Mouse (Mus musculus): ENCODE results near the gene Rab7. TPM values are rescaled to one million over a fixed set of nuclear protein-coding genes. Genes with fewer than 3 reads are reported as not detected.

Rab7 gene
- polyA plus RNA-seq, 1 experiment from 2014 or later: 347 TPM

DNA sequence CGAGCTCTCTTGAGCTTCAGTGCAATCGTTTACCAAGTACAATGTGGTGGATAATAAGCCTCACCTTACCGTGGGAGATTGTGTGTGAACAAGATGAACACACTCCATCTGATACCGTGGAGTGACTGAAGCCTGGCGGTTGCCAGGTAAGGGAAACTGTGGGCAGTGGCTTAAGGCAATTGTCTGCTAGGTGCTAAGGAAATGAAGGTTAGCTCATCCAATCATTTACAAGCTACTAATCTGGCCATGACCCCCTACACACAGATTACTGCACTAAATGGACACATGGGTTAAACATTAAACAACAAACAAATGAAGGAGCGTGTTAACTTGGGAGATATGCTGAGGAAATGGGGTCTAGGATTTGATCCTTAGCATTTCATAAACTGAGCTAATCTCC, 3.9 kb upstream of the Rab7 start:
- Histone ChIP-seq H3K27ac (no peak overlapping the region), H3K36me3 (replicated peaks) (no peaks in the 10 kb centered on the region), H3K9ac (no peak overlapping the region), H3K27me3 (replicated peaks) (peaks cover 23% of the 10 kb centered on the region), H3K9me3 (no peaks in the 10 kb centered on the region), H3K4me2 (no peak overlapping the region), H3K4me1 (peaks cover 5% of the 10 kb centered on the region), H3K4me3 (no peak overlapping the region)
- ATAC-seq (replicated peaks): no peak
- 79% methylated on average over 6 of the region's 6 CpGs for WGBS

DNA sequence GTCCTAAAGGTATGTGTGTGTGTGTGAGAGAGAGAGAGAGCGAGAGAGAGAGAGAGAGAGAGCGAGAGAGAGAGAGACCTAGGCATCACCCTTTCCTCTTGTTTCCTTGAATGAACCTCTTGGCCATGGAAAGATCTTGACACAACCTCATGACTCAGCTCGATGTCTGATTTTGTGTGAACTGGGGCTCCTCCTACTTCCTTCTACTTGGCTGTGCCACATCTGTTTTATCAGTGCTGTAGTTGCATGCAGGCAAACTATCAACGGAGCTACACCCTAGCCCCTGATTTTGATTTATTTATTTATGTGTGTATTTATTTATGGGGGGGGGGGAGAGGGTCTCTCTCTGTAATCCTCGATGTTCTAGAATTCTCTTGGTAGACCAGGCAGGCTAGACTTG, 2.8 kb upstream of the Rab7 start:
- H3K4me3 ChIP-seq: no peak overlapping the region
- H3K27ac ChIP-seq: no peak overlapping the region
- no peaks in the 10 kb centered on the region for H3K36me3 ChIP-seq (replicated peaks)
- no peak overlapping the region for H3K4me2 ChIP-seq
- no peak overlapping the region for H3K9ac ChIP-seq
- WGBS: 87% methylated on average over 5 of the region's 5 CpGs
- H3K27me3 ChIP-seq (replicated peaks): peaks cover 23% of the 10 kb centered on the region
- no peaks in the 10 kb centered on the region for H3K9me3 ChIP-seq
- H3K4me1 ChIP-seq: peaks cover 16% of the 10 kb centered on the region
- no peak for ATAC-seq (replicated peaks)

DNA sequence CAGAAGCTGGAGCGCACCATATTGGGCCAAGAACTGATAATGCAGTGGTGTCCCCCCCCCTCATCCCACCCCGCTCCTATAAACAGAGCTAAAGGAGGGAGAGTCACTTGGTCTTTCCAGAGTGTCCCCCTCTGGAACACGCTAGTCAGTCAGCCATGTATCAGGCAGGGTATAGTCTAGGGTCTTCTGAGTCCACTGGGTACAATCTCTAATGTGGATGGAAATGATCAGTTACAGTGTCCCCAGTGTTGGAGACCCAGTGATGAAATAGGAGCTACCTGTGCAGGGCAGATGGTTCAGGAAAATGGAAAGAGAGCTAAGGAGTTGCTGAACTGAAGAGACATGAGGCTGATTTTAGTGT, 316 bp upstream of the Rab7 start:
- ATAC-seq (replicated peaks): no peak
- Histone ChIP-seq H3K4me3 (peak overlapping the region; percentile 93), H3K27ac (peak overlapping the region; percentile 51), H3K27me3 (replicated peaks) (peaks cover 17% of the 10 kb centered on the region), H3K4me1 (peaks cover 34% of the 10 kb centered on the region), H3K4me2 (peak overlapping the region; percentile 22), H3K36me3 (replicated peaks) (0 out of 2 replicates have a peak, but pooled peaks cover 2% of the 10 kb centered on the region), H3K9me3 (no peaks in the 10 kb centered on the region), H3K9ac (no peak overlapping the region)
- 29% methylated on average over 3 of the region's 3 CpGs for WGBS

DNA sequence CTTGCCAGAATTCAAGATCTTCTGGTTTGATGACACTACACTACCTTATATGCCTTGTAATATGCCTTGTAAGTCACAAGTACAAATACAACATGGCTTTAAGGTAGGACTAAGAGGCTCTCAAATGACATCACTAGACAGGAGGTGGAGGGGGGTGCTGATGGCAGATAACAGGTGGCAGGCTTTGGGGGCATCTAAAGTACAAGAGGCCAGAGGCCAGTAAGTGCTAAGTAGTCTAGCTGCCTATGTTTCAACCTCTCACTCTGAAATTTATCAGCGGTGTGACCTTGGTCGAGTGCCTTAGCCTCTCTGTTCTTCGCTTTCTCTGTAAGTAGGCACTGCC, 865 bp downstream of the Rab7 start:
- Histone ChIP-seq H3K4me2 (peak overlapping the region; percentile 94), H3K4me3 (peak overlapping the region; percentile 93), H3K9me3 (no peaks in the 10 kb centered on the region), H3K27ac (peak overlapping the region; percentile 89; the same call in 1 of the 2 replicates), H3K36me3 (replicated peaks) (0 out of 2 replicates have a peak, but pooled peaks cover 2% of the 10 kb centered on the region), H3K9ac (peak overlapping the region; percentile 93), H3K27me3 (replicated peaks) (0 out of 2 replicates have a peak, but pooled peaks cover 13% of the 10 kb centered on the region), H3K4me1 (peaks cover 34% of the 10 kb centered on the region)
- ATAC-seq (replicated peaks): no peak
- 3% methylated on average over 3 of the region's 3 CpGs for WGBS

DNA sequence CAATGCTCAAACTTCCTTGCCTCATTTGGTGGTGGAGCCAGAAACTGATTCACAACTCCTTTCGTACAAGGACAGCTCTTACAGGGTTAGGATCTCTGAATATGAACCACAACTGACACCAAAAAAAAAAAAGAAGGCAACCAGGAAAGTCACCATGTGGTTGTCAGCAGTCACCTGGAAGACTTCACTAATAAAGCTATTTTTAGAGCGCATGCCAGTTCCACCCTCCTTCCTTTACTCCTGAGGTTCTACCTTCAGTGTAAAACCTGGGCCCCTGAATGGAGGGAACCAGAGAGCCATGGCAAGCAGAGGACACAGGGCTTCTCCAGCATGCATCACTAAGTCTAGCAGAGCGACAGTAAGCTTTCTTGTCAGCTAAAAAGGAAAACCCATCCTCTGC, 2.7 kb downstream of the Rab7 start:
- 92% methylated on average over 3 of the region's 3 CpGs for WGBS
- Histone ChIP-seq H3K27ac (no peak overlapping the region), H3K27me3 (replicated peaks) (0 out of 2 replicates have a peak, but pooled peaks cover 3% of the 10 kb centered on the region), H3K9ac (no peak overlapping the region), H3K4me2 (no peak overlapping the region), H3K36me3 (replicated peaks) (0 out of 2 replicates have a peak, but pooled peaks cover 5% of the 10 kb centered on the region), H3K9me3 (no peaks in the 10 kb centered on the region), H3K4me1 (peaks cover 37% of the 10 kb centered on the region), H3K4me3 (no peak overlapping the region)
- ATAC-seq (replicated peaks): no peak

DNA sequence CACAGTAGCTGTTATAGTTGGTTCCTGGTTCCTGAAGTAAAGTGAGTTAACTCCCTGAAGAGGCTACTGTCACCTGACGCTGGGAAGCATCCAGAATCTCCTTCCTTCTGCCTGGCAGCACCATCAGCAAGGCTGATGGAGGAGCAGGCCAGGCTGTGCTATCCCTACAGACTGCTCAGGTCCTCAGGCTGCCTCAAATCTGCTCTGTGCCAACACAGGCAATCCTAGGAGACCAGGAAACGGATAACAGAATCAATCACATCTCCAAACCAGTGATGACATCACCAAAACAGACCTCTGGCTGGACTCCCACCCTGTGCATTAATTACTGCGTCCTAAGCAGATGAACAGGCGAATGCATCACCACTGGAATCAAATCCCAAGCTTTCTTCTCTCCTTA, 3.8 kb downstream of the Rab7 start:
- ATAC-seq (replicated peaks): no peak
- Histone ChIP-seq H3K4me1 (peaks cover 37% of the 10 kb centered on the region), H3K9ac (no peak overlapping the region), H3K36me3 (replicated peaks) (0 out of 2 replicates have a peak, but pooled peaks cover 5% of the 10 kb centered on the region), H3K4me2 (no peak overlapping the region), H3K27me3 (replicated peaks) (no peaks in the 10 kb centered on the region), H3K4me3 (no peak overlapping the region), H3K9me3 (no peaks in the 10 kb centered on the region), H3K27ac (no peak overlapping the region)
- 78% methylated on average over 4 of the region's 4 CpGs for WGBS

GRCm38 (mm10) chr6:88039426-88039825, 5.6 kb downstream of the Rab7 start:
- no peaks in the 10 kb centered on the region for H3K9me3 ChIP-seq
- H3K4me2 ChIP-seq: no peak overlapping the region
- H3K36me3 ChIP-seq (replicated peaks): 0 out of 2 replicates have a peak, but pooled peaks cover 5% of the 10 kb centered on the region
- peaks cover 37% of the 10 kb centered on the region for H3K4me1 ChIP-seq
- H3K4me3 ChIP-seq: no peak overlapping the region
- no peak overlapping the region for H3K27ac ChIP-seq
- no peaks in the 10 kb centered on the region for H3K27me3 ChIP-seq (replicated peaks)
- WGBS: 95% methylated on average over 4 of the region's 4 CpGs
- ATAC-seq (replicated peaks): no peak
- no peak overlapping the region for H3K9ac ChIP-seq

- Histone ChIP-seq H3K4me3 (no peak overlapping the region), H3K27ac (no peak overlapping the region), H3K4me1 (peaks cover 18% of the 10 kb centered on the region), H3K27me3 (replicated peaks) (no peaks in the 10 kb centered on the region), H3K9me3 (no peaks in the 10 kb centered on the region), H3K36me3 (replicated peaks) (0 out of 2 replicates have a peak, but pooled peaks cover 5% of the 10 kb centered on the region), H3K4me2 (no peak overlapping the region), H3K9ac (no peak overlapping the region)
- no peak for ATAC-seq (replicated peaks)
- WGBS: 75% methylated on average over 4 of the region's 4 CpGs
Observed at GRCm38 (mm10) chr6:88037471-88038045, 7.5 kb downstream of the Rab7 start.

DNA sequence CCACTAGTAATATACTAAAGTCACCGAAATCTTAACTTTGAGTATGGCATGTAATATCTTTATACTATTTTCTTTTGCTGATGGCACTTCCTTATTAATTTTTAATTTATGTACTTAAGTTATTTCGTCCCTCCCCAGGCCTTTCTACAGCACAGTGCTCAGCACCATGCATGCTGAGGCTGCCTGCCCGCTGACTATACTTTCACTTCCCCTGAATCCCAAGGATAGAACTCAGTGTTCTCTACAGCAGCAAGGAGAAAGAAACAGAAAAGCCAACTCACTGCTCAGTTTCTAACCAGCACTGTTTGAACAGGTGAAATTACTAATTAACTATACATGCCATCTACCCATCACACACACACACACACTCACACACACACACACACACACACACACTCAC, 11.6 kb downstream of the Rab7 start:
- 0 out of 2 replicates have a peak, but pooled peaks cover 3% of the 10 kb centered on the region for H3K36me3 ChIP-seq (replicated peaks)
- H3K9ac ChIP-seq: no peak overlapping the region
- no peak overlapping the region for H3K4me3 ChIP-seq
- no peak overlapping the region for H3K27ac ChIP-seq
- 90% methylated on average over 3 of the region's 3 CpGs for WGBS
- H3K4me1 ChIP-seq: peaks cover 3% of the 10 kb centered on the region; the same call in 1 of the 2 replicates
- no peak overlapping the region for H3K4me2 ChIP-seq
- H3K27me3 ChIP-seq (replicated peaks): no peaks in the 10 kb centered on the region
- H3K9me3 ChIP-seq: no peaks in the 10 kb centered on the region
- ATAC-seq (replicated peaks): no peak

DNA sequence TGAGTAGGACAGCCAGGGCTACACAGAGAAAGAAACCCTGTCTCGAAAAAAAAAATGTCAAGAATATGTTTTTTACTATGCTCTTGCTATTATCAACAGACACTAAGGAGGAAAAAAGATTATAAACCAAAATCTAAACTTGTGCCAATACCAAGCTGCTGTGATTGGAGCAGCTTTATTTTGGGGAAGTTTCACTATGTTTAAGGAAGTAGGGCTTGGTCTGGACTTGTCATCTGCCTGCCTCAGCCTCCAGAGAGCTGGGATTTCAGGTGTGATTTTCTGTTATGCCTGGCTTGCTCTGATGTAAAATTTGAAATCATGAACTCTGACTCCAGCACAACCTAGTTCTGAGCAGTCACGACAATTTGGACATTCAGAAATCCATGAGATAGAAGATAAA, 14.6 kb downstream of the Rab7 start:
- WGBS: 92% methylated on average over 2 of the region's 2 CpGs
- Histone ChIP-seq H3K27me3 (replicated peaks) (no peaks in the 10 kb centered on the region), H3K9me3 (no peaks in the 10 kb centered on the region), H3K4me3 (no peak overlapping the region), H3K4me1 (no peaks in the 10 kb centered on the region), H3K27ac (no peak overlapping the region), H3K4me2 (no peak overlapping the region), H3K9ac (no peak overlapping the region), H3K36me3 (replicated peaks) (no peaks in the 10 kb centered on the region)
- ATAC-seq (replicated peaks): no peak

- H3K9ac ChIP-seq: no peak overlapping the region
- no peak overlapping the region for H3K4me2 ChIP-seq
- ATAC-seq (replicated peaks): no peak
- no peaks in the 10 kb centered on the region for H3K36me3 ChIP-seq (replicated peaks)
- H3K9me3 ChIP-seq: no peaks in the 10 kb centered on the region
- H3K4me1 ChIP-seq: no peaks in the 10 kb centered on the region
- H3K27ac ChIP-seq: no peak overlapping the region
- H3K4me3 ChIP-seq: no peak overlapping the region
- no peaks in the 10 kb centered on the region for H3K27me3 ChIP-seq (replicated peaks)
- WGBS: 80% methylated on average over 5 of the region's 5 CpGs
Observed at GRCm38 (mm10) chr6:88027390-88027789, 17.7 kb downstream of the Rab7 start.

DNA sequence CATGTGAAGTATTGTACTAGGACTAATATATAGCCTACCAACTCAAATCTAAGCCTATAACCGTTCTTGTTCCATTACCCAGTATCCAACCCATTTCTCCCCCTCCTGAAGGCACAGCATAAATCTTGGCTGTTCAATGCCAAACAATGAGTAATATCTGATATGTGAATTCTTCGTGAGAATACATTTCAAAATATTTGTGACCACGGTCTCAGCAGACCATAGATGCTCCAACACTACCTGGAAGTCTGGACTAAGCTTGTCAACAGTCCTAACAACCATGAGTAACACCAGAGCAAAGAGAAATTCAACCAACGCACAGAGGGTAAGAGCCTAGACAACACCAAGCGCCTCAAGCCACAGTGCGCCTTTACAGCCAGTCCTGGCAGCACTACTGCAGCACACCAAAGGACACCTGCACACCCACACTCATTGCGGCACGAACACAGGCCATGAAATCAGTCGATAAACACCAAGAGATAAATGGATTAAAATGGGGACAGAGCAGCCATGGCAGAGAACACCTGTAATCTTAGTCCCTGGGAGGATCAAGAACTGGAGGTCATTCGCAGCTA, 21.7 kb downstream of the Rab7 start:
- no peaks in the 10 kb centered on the region for H3K9me3 ChIP-seq

DNA sequence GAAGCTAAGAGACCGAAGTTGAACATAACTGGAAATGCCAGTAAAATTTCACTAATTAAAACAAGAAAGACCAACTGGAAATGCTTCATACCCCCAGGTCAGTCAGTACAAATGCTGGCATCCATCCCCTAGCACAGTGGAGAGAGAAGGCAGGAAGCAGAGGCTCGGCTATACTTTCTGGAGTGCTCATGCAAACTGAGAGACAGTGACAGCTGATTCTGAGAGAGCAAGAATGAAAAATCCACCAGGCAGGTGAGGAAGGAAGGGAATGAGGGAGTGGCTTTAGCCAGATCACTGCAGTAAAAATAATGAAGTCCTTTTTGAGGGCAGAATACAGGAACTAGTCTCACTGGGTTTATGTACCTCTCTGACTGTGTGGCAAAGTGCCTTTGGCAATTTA, 25.9 kb downstream of the Rab7 start:
- no peaks in the 10 kb centered on the region for H3K27me3 ChIP-seq (replicated peaks)
- no peak overlapping the region for H3K9ac ChIP-seq
- H3K9me3 ChIP-seq: no peaks in the 10 kb centered on the region
- 88% methylated on average over 2 of the region's 2 CpGs for WGBS
- H3K27ac ChIP-seq: no peak overlapping the region
- H3K4me3 ChIP-seq: no peak overlapping the region
- H3K36me3 ChIP-seq (replicated peaks): no peaks in the 10 kb centered on the region
- no peak overlapping the region for H3K4me2 ChIP-seq
- ATAC-seq (replicated peaks): no peak
- H3K4me1 ChIP-seq: 0 out of 2 replicates have a peak, but pooled peaks cover 4% of the 10 kb centered on the region

More for the DNA sequence above, 21.7 kb downstream of the Rab7 start:
- Histone ChIP-seq H3K36me3 (replicated peaks) (no peaks in the 10 kb centered on the region), H3K4me2 (no peak overlapping the region), H3K27me3 (replicated peaks) (no peaks in the 10 kb centered on the region), H3K4me1 (0 out of 2 replicates have a peak, but pooled peaks cover 4% of the 10 kb centered on the region), H3K4me3 (no peak overlapping the region), H3K9ac (no peak overlapping the region), H3K27ac (no peak overlapping the region)
- WGBS: 97% methylated on average over 10 of the region's 10 CpGs
- ATAC-seq (replicated peaks): no peak
